Mouse (Mus musculus): ENCODE results near the gene Gm11273.

DNA sequence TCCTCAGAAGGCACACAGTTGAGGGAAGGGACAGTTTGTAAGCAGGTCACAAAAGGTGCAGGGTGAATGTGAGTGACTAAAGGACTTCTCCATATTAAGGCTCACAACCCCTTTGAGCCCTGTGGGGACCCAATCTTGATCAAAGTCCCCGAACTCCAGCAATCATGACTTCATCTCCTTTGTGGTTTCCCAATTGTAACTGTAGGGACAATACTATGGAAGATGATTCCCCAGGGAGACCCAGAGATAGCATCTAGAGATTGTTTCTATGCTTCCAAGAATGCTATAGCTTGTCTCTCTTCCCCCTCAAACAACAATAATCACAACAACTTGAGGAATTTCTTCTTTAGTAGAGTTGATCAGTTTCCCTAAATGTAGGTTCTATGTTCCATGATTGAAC, 41.5 kb upstream of the Gm11273 start, which contains the start of gene Olfr1366:
- TF ChIP-seq POLR2A (IDR thresholded peaks at IDR 0.05; ENCODE audit: low read depth, low read length) (no peak), CTCF (IDR thresholded peaks at IDR 0.05; ENCODE audit: extremely low read depth, insufficient read depth, insufficient read length, insufficient replicate concordance) (no peak)

Measured in spleen, adult 2 months (tissue).